Mouse (Mus musculus): ENCODE measurements around the gene Rasgrp3.

- no peak for TF ChIP-seq EP300 (optimal IDR thresholded peaks at IDR 0.05)
- TF ChIP-seq CTCF (IDR thresholded peaks at IDR 0.05; ENCODE audit: low read depth): no peak
Observed at GRCm38 (mm10) chr17:75516591-75516990, 80.9 kb downstream of the Rasgrp3 start.
